Mouse (Mus musculus): ENCODE results near the gene Spred2. TPM values are rescaled to one million over a fixed set of nuclear protein-coding genes. Genes with fewer than 3 reads are reported as not detected.

The Spred2 gene
- total and polyA plus RNA-seq, 3 experiments = 7.8 to 76.0 (median 25.9) TPM

DNA sequence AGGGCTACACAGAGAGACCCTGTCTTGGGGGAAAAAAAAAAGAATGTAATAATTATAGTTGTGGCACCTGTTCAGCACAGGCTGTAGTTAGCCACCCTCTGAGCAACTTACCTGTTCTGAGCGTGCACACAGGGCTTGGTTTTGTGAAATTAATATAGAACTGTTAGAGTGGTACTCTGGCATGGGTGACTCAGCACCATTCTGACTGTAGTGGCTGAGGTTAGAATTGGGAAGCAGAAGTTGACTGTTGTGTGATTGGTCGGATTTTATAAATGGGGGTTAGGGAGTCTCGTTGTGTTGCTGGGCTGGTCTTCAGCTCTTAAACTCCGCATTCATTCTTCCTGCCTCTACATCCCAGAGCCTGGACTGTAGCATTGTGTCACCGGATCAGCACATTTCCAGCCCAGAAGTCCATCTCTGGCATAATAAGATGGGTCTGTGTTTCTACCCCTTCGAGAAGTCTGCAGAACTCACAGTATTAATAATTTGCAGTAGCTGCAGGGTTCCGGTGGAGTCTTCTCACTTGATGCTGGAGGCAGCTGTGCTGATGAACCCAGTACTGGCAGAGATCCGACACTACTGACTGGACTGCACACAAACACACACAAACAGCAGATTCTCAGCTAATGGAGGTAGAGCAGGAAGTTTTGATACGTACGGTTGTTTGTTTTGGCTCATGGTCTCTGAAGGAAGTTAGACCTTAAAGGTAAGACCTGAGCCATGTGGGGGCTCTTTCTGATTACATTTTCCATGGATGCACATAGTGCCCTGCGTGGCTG lies 5.1 kb downstream of the Spred2 start:
- no peaks in the 10 kb centered on the region for H3K27me3 ChIP-seq (ENCODE audit: control insufficient read depth in 1 of 2, insufficient read depth in 2 of 2, low read length in 2 of 2)
- H3K36me3 ChIP-seq (ENCODE audit: control insufficient read depth in 1 of 2, insufficient read depth in 2 of 2, low read length in 2 of 2) = peaks cover 3 to 41% of the 10 kb centered on the region in 2 experiments; a peak in 3 of 4 replicates
- H3K79me2 ChIP-seq (ENCODE audit: control insufficient read depth, insufficient read depth, low read length, poor library complexity) = peaks cover 90% of the 10 kb centered on the region
- H3K9me3 ChIP-seq (replicated peaks; ENCODE audit: insufficient read depth, low read length) = no peaks in the 10 kb centered on the region
- TF ChIP-seq RCOR1 (IDR thresholded peaks at IDR 0.05; ENCODE audit: low read depth, low read length) = no peak
- TF ChIP-seq TBP (IDR thresholded peaks at IDR 0.05; ENCODE audit: low read depth, low read length) = peak; percentile 62; the same call in 1 of the 2 replicates
- TF ChIP-seq MAX (IDR thresholded peaks at IDR 0.05; ENCODE audit: low read length) = no peak
- TF ChIP-seq JUND (IDR thresholded peaks at IDR 0.05; ENCODE audit: low read depth, low read length) = no peak
- TF ChIP-seq ELF1 (IDR thresholded peaks at IDR 0.05; ENCODE audit: low read depth, low read length) = no peak
- TF ChIP-seq POLR2A (IDR thresholded peaks at IDR 0.05; ENCODE audit: control insufficient read depth in 1 of 2, insufficient read depth in 1 of 2, low read depth in 1 of 2, low read length in 2 of 2, poor library complexity in 1 of 2) = peak in 1 of 2 experiments; percentile 51; a peak in 2 of 4 replicates
- TF ChIP-seq SIN3A (IDR thresholded peaks at IDR 0.05; ENCODE audit: low read length) = 0 out of 2 replicates have a peak, but pooled peaks have one; percentile 15
- no peak for TF ChIP-seq EP300 (IDR thresholded peaks at IDR 0.05; ENCODE audit: low read depth in 1 of 2, low read length in 2 of 2)
- peak; percentile 67; the same call in 1 of the 2 replicates for TF ChIP-seq GABPA (IDR thresholded peaks at IDR 0.05; ENCODE audit: low read depth, low read length)
- no peak for TF ChIP-seq CHD2 (IDR thresholded peaks at IDR 0.05; ENCODE audit: low read length)
- no peak for TF ChIP-seq ZKSCAN1 (IDR thresholded peaks at IDR 0.05; ENCODE audit: low read depth, low read length)
- peak overlapping the region; percentile 15; the same call in 1 of the 2 replicates for H3K9ac ChIP-seq (ENCODE audit: control insufficient read depth, low read depth, low read length, poor library complexity, severe bottlenecking)
- H3K4me1 ChIP-seq (ENCODE audit: control insufficient read depth in 1 of 2, insufficient read depth in 2 of 2, low read length in 2 of 2) = peaks cover 26 to 35% of the 10 kb centered on the region in 2 experiments
- peak overlapping the region in 1 of 2 experiments; percentile 2; a peak in 1 of 4 replicates for H3K4me3 ChIP-seq (ENCODE audit: control insufficient read depth in 1 of 2, insufficient read depth in 1 of 2, low read depth in 2 of 2, low read length in 2 of 2)
- peak; percentile 88 for DNase-seq (ENCODE audit: low read depth, low spot score)
- peak overlapping the region; percentile 58 for H3K27ac ChIP-seq (ENCODE audit: control insufficient read depth, low read depth, low read length)

DNA sequence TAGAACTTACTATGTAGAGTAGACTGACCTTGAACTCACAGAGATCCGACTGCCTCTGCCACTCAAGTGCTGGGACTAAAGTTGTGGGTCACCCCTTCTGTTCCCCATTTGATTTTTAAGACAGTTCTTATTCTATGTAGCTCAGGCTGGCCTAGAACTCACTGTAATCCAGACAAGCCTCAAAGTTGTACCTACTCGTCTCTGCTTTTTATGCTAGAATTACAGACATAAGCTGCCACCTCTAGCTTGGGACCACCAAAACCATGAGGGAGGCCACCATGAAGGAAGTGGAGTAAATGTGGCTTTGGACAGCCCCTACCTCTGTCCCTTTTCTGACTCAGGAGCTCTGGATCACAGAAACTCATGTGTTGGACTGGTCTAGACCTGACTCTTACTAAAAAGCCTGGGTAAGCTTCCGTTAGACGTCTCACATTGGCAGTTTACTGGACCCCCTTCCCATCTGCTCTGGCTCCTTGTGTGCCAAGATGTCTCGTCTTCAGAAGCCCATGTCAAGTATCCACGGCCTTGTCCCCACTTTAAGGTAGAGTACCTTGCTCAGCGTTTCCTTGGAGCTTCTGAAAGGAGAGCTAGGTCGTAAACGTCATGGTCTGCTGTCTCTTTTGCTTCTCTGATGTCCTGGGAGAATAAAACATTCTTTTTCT lies 7.5 kb downstream of the Spred2 start:
- H3K4me3 ChIP-seq (ENCODE audit: control insufficient read depth in 1 of 2, insufficient read depth in 1 of 2, low read depth in 2 of 2, low read length in 2 of 2) = no peak overlapping the region
- no peak overlapping the region for H3K9ac ChIP-seq (ENCODE audit: control insufficient read depth, low read depth, low read length, poor library complexity, severe bottlenecking)
- TF ChIP-seq ELF1 (IDR thresholded peaks at IDR 0.05; ENCODE audit: low read depth, low read length) = no peak
- TF ChIP-seq POLR2AphosphoS2 (IDR thresholded peaks at IDR 0.05; ENCODE audit: low read length) = no peak
- TF ChIP-seq MAFK (IDR thresholded peaks at IDR 0.05; ENCODE audit: borderline replicate concordance, low read depth, low read length) = no peak
- no peak for TF ChIP-seq TAL1 (IDR thresholded peaks at IDR 0.05; ENCODE audit: low read length)
- TF ChIP-seq TBP (IDR thresholded peaks at IDR 0.05; ENCODE audit: low read depth, low read length) = no peak
- no peak for TF ChIP-seq GABPA (IDR thresholded peaks at IDR 0.05; ENCODE audit: low read depth, low read length)
- no peak for TF ChIP-seq TCF12 (IDR thresholded peaks at IDR 0.05; ENCODE audit: low read depth, low read length)
- TF ChIP-seq USF2 (IDR thresholded peaks at IDR 0.05; ENCODE audit: borderline replicate concordance in 1 of 2, insufficient read depth in 1 of 2, low read depth in 1 of 2, low read length in 2 of 2) = no peak
- TF ChIP-seq RAD21 (IDR thresholded peaks at IDR 0.05; ENCODE audit: low read depth, low read length) = no peak
- no peak for TF ChIP-seq HCFC1 (IDR thresholded peaks at IDR 0.05; ENCODE audit: low read depth, low read length)
- no peak for TF ChIP-seq ZKSCAN1 (IDR thresholded peaks at IDR 0.05; ENCODE audit: low read depth, low read length)
- DNase-seq (ENCODE audit: low read depth, low spot score) = no peak
- H3K79me2 ChIP-seq (ENCODE audit: control insufficient read depth, insufficient read depth, low read length, poor library complexity) = peaks cover 81% of the 10 kb centered on the region
- peaks cover 23 to 35% of the 10 kb centered on the region in 2 experiments for H3K4me1 ChIP-seq (ENCODE audit: control insufficient read depth in 1 of 2, insufficient read depth in 2 of 2, low read length in 2 of 2)
- no peak overlapping the region for H3K27ac ChIP-seq (ENCODE audit: control insufficient read depth, low read depth, low read length)
- H3K27me3 ChIP-seq (ENCODE audit: control insufficient read depth in 1 of 2, insufficient read depth in 2 of 2, low read length in 2 of 2) = no peaks in the 10 kb centered on the region
- H3K9me3 ChIP-seq (replicated peaks; ENCODE audit: insufficient read depth, low read length) = no peaks in the 10 kb centered on the region
- H3K36me3 ChIP-seq (ENCODE audit: control insufficient read depth in 1 of 2, insufficient read depth in 2 of 2, low read length in 2 of 2) = peaks cover 4 to 45% of the 10 kb centered on the region in 2 experiments; a peak in 3 of 4 replicates
